Mouse (Mus musculus) forelimb bud, embryonic 11.5 days (tissue): ENCODE results near the gene Pacsin1.
"Not testable (repeated sequence)": the region's sequence is repeated elsewhere in the genome, so short reads cannot be mapped to it uniquely, and the experiment has no call there.

Experiments used
- DNase-seq: peaks from one replicate; pipeline ENCODE4 v3.0.0-alpha.2; 2012; ENCODE audit warnings: low read depth, low spot score

The Pacsin1 gene

GRCm38 (mm10) chr17:27635575-27635903 is 19.8 kb upstream of the Pacsin1 start:
- DNase-seq = not testable (repeated sequence)

- no peak for DNase-seq
Observed at GRCm38 (mm10) chr17:27636132-27637020, 18.9 kb upstream of the Pacsin1 start, which contains the start of gene Rps10. Gene Rps10 (minus strand): TSS chr17:27636669.

DNA sequence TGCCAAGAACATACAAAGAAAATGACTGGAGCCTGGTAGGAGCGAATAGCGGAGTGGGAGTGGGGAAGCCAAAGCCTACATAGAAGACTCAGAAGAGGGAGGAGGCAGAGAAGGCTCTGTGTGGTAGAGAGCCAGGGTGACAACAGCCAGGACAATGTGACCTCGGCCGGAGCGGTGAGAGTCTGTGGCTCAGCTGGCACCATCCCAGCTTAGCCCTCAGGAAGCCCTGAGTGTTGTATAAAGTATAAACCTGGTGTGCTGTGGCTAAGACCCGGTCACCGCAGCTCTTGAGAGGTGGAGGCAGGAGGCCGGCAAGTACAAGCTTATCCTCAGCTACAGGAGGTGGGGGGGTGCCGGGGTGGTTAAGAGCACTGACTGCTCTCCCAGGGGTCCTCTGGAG is 18.0 kb upstream of the Pacsin1 start:
- DNase-seq = no peak

- DNase-seq = no peak
Observed at GRCm38 (mm10) chr17:27638921-27639332, 16.4 kb upstream of the Pacsin1 start.

DNA sequence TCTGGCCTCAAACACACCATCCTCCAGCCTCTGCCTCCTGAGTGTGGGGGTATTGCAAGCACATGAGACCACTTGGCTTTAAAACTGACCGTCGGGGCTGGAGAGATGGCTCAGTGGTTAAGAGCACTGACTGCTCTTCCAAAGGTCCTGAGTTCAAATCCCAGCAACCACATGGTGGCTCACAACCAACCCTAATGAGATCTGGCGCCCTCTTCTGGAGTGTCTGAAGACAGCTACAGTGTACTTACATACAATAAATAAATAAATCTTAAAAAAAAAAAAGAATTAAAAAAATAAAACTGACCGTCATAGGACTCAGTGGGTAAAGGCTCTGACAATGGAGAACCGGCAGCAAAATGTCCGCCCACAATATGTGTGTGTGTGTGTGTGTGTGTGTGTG is 15.5 kb upstream of the Pacsin1 start:
- DNase-seq = not testable (repeated sequence)

- no peak for DNase-seq
Observed at GRCm38 (mm10) chr17:27642491-27643062, 12.7 kb upstream of the Pacsin1 start.

DNA sequence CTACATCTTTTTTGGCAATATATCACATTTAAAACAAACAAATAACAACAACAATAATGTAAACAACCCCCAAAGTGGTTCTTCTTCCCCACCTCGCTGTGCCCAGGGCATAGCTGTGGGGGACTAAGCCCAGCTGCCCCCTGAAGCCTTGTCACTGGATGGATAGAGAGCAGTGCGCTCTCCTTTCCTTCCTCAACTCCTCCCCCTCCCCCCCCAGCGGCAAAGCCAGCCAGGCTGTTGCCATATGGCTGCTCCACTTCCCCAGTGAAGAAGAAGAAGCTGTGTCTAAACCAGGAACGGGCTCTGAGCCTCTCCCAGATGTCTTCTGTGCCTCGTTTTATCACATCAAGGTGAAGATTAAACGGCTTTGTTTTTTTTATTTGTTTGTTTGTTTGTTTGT is 12.2 kb upstream of the Pacsin1 start:
- no peak for DNase-seq

DNA sequence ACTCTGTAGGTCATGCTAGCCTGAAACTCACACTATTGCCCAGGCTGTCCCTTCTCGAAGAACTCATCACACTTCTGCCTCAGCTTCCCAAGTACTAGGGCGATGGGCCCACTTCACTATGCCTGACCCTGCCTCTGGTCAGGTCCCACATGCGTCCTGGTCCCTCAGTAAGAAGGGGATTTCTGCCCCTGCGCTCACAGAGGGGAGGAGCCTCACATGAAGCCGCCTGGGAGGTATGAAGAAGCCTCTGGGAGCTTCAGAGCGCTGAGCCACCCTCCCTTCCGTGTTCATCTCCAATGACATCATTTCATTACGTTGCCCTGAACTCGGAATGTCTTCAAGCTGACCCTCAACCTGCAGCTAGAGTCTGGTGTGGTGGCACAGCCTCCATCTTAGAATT is 11.6 kb upstream of the Pacsin1 start:
- DNase-seq = no peak

DNA sequence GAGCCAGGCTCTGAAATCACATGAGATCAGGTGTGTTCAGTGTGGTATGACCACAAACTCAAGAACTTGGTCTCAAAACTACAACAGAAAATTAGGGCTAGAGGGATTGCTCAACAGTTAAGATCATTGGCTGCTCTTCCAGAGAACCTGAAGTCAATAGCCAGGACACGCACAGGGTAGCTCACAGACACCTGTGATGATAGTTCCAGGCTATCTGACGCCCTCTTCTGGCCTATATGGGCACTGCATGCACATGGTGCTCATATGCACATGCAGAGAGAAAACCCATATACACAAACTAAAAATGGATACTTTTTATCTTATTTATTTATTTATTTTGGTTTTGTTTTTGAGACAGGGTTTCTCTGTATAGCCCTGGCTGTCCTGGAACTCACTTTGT is 10.7 kb upstream of the Pacsin1 start:
- DNase-seq = no peak

DNA sequence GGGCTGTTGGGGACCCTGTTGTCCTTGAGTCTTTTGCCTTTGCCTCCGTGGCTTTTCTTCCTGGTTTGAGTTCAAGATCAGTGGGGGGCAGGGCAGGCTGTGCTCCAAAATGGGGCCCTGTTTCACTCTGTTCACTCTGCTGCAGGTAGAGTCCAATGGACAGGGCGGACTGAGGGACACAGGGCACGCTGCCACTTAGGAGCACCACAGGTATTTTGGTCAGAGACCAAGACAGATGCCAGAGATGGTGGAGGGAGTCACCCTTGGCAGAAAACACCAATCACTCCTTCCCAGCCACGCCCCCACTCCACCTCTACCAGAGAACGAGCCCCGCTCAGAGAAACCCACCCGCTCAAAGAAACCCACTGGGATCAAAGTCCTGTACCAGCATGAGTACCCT is 9.5 kb upstream of the Pacsin1 start:
- no peak for DNase-seq

GRCm38 (mm10) chr17:27650160-27650559 is 5.1 kb upstream of the Pacsin1 start:
- peak; percentile 82 for DNase-seq

DNA sequence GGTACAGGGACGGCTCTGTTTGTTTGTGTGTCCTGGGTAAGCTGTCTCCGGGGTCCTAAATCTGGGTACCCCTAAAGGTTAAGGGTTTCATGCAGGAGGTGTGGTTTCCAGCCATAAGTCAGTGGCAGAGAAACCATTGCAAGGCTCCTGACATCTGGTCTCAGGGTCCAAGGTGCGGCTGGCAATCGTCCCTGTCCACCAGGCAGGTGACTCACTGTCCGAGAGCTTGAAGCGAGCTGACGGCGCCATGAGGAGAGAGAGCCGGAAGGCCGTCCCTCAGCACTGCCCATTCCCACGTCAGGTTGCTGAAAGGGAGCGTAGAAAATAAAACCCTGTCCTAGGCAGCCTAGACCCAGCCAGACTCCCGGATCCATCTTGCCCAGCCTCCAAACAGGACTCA is 4.7 kb upstream of the Pacsin1 start:
- no peak for DNase-seq

- DNase-seq = no peak
Observed at GRCm38 (mm10) chr17:27652046-27652790, 3.1 kb upstream of the Pacsin1 start.

DNA sequence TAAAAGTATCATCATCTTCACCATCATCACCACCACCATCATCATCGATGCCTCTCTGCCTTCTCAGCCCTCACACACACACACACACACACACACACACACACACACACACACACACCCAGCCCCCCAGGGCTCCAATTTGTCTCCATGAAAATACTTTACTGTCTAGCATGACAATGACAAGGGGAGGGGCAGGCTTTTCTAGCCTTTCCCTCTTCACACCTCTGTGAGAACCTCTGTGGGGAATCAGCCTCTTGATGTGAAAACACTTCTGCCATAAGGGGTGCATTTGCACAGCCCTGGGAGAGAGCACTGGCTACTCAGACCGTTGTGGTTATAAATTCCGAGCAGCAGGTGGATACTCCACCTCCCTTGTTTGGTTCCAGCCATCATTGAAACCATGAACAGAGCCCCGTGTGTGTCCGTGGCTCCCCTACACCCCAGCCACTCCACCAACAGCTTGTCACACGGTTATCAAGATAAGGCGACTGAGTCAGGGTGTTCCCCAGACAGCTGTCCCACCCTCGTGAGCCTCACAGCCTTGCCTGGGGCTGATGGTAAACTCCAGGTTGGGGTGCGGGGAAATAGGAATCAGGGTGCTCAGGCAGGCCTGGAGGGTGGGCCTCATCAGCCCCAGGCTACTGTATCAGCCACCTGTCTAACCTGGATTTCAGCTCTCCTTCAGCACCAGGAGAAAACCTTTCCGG is 1.9 kb upstream of the Pacsin1 start:
- no peak for DNase-seq

- DNase-seq = peak; percentile 60
Observed at GRCm38 (mm10) chr17:27656011-27656399, 696 bp downstream of the Pacsin1 start.

DNA sequence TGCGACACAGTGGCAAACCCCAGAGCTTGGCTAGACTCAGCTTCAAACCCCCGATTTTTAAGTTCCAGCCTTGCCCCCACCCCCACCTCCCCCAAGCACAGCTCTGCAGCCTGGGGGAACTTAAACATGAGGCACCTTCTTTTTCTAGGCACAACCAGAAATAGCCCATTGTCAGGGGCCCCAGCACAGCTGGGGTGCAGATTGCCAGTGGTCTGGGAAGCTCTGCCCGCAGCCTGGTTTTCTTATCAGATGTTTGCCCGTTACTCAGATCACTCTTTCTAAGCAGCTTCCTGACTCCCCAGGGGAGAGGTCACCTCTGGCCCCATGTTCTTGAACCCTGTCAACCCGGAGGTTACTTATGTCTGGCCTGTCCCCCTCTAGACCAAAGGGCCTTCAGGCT is 1.1 kb downstream of the Pacsin1 start:
- DNase-seq = no peak

GRCm38 (mm10) chr17:27657123-27657522 is 1.8 kb downstream of the Pacsin1 start:
- DNase-seq = no peak

DNA sequence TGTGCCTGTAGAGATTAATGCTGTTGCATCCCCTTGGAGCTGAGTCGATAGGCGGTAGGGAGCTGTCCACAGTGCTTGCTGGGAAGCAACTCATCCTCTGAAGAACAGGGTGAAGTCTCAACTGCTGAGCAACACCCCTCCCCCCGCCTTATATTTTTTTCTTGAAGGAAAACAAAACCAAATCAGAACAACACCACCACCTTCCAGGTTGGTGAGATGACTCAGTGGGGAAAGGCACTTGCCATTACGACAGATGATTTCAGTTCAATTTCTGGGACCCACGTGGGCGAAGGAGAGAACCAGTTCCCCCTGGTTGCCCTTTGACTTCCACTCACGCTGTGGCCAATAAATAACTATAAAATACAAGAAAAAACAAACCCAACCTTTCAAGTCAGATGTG is 3.5 kb downstream of the Pacsin1 start:
- no peak for DNase-seq

DNA sequence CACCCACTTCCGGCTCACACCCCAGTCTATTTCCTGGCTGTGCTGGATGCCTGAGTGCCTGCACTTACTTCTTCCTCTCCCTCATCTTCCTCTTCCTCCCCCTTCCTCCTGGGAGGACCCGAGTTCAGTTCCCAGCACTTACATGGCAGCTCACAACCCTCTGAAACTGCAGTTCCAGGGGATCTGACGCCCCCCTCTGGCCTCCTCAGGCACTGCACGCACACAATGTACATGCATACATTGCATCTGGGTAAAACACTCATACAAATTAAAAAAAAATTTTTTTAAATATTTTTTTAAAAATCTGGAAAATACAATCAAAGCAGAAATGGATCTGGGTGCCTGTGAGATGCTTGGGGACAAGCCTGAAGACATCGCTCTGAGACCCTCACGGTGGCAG is 16.4 kb downstream of the Pacsin1 start:
- DNase-seq = no peak

DNA sequence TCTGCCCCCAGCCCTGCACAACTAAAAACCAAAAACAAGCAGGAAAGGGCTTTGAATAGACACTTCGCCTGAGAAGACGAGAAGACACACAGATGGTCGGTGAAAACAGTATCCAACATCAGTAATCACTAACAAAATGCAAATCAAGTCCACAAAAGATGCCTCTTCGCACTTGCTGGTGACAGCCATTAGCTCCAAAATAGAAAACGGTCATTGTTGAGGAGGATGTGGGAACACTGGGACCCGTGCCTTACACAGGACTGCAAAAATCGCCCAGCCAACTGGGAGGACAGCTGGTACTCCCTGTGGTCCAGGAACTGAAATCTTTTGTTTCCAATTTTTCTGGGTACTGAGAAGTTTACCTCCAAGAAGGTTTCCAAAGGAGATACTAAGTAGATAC is 18.6 kb downstream of the Pacsin1 start:
- no peak for DNase-seq

DNA sequence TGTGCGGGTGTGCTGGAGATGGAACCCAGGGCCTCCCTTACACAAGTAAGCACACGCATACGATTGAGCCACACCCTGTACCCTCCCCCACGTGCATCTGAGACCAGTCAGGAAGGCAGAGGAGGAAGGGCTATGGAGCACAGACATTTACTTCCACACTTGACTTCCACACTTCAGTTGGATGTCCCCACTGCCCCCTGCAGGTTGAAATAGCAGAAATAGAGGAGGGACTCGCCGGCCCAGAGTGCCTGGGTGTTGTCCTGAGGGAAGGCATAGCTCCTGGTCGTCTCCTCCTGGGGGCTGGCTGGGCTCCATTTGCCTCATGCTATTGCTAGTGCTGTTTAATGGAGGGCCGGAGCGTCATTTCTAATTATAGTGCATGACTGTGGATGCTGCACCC is 20.1 kb downstream of the Pacsin1 start:
- DNase-seq = no peak

- no peak for DNase-seq
Observed at GRCm38 (mm10) chr17:27676270-27676669, 21.0 kb downstream of the Pacsin1 start.
